Mouse (Mus musculus): ENCODE measurements around the gene Cd52. TPM values are rescaled to one million over a fixed set of nuclear protein-coding genes. Genes with fewer than 3 reads are reported as not detected.
"Not testable (repeated sequence)": the region's sequence is repeated elsewhere in the genome, so short reads cannot be mapped to it uniquely, and the experiment has no call there.

Gene Cd52
- total RNA-seq (2017): 1,277 to 1,906 TPM (median 1,626 TPM) in 3 replicates

DNA sequence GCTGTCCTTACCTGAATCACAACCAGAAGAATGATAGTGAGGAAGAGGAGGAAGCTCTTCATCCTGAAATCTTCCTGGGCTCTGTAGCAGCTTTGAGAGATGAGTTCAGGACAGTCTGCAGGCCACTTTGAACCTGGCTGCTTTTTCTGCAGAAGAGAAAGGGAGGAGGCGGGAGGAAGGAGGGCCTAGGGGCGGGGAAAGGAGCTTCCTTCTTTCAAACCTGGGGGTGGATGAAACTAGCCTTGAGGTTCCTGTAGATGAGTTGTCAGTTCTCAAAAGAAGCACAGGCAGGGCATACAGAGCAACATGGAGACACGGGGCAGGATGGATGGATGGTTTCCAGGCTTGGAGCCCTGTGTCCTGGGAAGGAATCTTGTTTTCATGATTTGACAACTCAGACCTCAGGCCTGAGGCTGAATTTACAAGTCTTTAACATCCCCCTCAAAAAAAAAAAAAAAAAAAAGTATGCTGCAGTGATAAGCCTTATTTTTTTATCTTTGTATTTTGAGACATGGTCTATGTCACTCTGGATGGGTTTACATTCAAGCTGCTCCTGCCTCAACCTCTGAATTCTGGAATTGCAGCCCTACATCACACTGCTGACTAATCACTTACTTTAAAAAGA is at the start of gene Cd52:
Cd52 (minus strand) TSS at position 160 of the 625 bp plus-strand sequence.
- peak; percentile 41 for ATAC-seq (replicated peaks; ENCODE audit: insufficient number of reproducible peaks, low FRiP score, low TSS enrichment, poor library complexity, severe bottlenecking)

DNA sequence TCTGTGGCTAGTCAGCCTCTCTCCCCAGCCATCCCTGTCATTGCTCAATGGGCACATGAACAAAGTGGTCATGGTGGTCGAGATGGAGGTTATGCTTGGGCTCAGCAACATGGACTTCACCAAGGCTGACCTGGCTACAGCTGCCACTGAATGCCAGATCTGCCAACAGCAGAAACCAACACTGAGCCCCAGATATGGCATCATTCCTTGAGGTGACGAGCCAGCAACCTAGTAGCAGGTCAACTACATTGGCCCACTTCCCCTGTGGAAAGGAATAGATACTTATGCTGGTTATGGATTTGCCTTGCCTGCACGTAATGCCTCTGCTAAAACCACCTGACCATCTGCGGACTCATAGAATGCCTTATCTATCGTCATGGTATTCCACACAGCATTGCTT is 49.4 kb upstream of the Cd52 start:
- ATAC-seq (replicated peaks; ENCODE audit: insufficient number of reproducible peaks, low FRiP score, low TSS enrichment, poor library complexity, severe bottlenecking): not testable (repeated sequence)

DNA sequence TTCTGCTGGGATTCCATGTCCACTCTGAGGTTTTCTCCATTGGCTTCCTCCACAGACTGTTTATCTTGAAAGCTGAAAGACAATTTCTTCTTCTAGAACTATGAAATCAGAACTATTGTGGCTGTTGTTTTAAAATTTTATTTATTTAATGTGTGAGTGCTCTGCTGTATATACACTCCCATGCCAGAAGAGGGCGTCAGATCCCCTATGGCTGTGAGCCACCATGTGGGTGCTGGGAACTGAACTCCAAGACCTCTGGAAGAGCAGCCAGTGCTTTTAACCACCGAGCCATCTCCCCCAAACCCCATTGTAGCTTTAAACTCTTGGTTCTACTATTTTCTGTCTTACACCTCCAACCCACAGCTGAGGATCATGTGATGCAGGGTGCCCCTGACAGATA is 44.0 kb upstream of the Cd52 start:
- no peak for ATAC-seq (replicated peaks; ENCODE audit: insufficient number of reproducible peaks, low FRiP score, low TSS enrichment, poor library complexity, severe bottlenecking)

- ATAC-seq (replicated peaks; ENCODE audit: insufficient number of reproducible peaks, low FRiP score, low TSS enrichment, poor library complexity, severe bottlenecking): no peak
These were observed 41.5 kb upstream of the Cd52 start for GRCm38 (mm10) chr4:134136280-134136926.

DNA sequence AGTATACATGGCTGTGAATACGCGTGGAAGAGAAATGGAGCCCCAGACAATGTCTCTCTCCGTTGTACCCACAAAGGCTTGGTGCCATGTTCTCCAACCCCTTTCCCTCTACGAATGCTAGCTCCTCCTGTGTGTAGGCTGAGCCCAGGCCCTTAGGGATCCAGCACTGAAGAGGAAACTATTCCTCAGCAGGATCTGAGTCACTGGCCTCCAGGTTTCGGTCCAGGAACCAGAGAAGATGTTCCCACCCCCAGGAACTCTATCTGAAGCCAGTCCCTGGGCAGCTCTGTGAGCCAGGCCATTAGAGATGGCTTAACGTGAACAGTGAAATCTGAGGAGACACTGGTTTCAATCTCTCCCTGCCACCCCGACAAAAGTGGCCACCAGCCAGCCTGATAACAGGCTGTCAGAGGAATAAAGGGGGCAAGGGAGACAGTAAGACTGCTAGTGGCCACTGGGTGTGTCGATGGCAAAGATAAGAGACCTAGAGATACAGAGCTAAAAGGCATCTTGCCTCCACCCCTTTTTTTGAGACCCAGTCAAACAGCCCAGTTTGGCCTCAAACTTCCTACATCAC is 37.7 kb upstream of the Cd52 start:
- ATAC-seq (replicated peaks; ENCODE audit: insufficient number of reproducible peaks, low FRiP score, low TSS enrichment, poor library complexity, severe bottlenecking): no peak

GRCm38 (mm10) chr4:134132117-134132516 is 37.2 kb upstream of the Cd52 start:
- ATAC-seq (replicated peaks; ENCODE audit: insufficient number of reproducible peaks, low FRiP score, low TSS enrichment, poor library complexity, severe bottlenecking): no peak

DNA sequence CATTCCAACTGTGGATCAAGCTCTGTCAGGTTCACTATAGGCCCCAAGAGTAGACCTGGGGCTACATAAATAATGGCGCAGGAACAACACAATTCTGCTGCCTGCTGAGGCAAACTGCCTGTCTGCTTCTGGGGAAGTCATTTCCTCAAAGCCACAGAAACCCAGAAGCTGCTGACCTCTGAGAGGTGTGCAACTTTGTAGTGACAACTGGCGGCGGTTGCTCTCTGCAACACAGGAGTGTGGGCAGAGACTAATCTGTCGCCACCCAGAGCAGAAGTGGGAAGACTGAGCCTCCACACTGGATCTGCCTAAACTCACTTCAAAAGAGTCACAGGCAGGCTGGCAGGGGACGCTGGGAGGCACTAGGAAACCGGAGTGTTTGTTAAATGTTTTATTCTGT is 34.6 kb upstream of the Cd52 start:
- ATAC-seq (replicated peaks; ENCODE audit: insufficient number of reproducible peaks, low FRiP score, low TSS enrichment, poor library complexity, severe bottlenecking): peak; percentile 55

DNA sequence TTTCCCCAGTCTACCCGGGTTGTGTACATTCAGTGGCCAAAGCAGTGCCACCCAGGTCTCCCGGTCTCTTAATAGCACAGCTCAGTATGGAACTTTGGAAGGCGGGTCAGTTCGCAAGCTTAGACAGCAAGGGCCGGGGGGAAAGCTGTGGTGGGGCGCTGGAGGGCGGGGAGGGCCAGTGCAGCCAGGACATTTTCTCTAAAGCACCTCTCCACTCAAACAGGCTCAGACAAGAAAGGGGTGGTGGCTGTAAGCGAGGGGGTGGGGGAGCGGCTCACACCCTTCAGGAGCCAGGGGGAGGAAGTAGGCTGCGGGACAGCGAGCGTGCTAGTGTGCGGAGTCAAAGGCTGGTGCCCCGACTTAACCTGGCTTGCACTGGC is 34.1 kb upstream of the Cd52 start:
- 0 out of 2 replicates have a peak, but pooled peaks have one; percentile 18 for ATAC-seq (replicated peaks; ENCODE audit: insufficient number of reproducible peaks, low FRiP score, low TSS enrichment, poor library complexity, severe bottlenecking)

DNA sequence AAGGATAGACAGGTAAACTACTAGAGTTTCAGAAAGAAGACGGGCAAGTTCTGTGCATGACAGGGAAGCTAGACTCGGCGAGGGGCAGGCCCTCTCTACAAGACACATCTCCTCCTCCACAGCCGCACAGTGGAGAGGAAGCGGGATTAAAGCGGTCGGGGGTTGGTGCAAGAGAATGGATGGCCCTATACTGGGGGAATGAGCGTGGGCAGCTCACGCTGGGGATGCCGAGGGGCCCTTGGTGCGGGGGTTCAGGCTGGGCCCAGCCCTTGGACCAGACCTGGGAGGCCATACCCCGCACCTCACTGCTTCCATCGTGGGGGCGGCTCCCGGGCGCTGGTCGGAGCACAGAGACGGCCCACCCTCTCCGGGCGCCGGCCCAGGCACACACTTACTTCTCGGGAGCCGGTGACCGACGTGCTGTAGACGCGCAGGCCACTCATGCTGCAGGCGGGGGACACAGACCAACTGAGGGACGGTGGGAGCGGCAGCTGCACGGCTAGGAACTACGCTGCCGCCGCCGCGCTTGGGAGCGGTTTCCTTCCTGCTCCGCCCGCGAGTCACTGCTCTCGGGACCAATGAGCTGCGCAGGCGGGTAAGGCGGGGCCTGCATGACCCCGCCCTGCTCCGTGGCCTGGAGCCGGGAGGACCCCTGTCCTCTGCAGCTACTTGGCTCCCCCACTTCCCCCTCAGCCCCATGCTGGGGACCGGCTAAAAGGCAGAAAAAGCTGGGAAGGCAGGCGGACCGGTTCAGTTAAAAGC is 33.5 kb upstream of the Cd52 start, which contains the start of gene Sh3bgrl3:
Sh3bgrl3 (minus strand) TSS at position 569 of the 762 bp plus-strand sequence.
- peak; percentile 60 for ATAC-seq (replicated peaks; ENCODE audit: insufficient number of reproducible peaks, low FRiP score, low TSS enrichment, poor library complexity, severe bottlenecking)

DNA sequence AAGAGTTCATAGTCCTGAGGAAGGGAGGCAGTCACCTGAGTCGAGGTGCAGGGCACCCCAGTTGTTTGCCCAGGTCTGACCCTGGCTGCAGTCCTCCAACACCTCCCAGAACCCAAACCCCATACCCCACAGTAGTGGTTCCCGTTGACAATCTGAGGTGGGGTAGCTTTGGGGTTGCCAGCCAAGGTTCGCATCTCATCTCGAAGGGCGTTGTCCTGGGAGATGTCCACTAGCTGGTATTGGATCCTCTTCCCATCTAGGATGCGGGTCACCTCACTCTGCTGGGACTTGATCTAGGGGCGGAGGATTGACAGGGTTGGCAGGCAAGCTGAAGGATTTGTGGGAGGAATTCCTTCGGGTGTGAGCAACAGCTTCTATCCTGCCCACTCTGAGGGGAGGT is 32.9 kb upstream of the Cd52 start:
- no peak for ATAC-seq (replicated peaks; ENCODE audit: insufficient number of reproducible peaks, low FRiP score, low TSS enrichment, poor library complexity, severe bottlenecking)

GRCm38 (mm10) chr4:134127121-134127455 is 32.2 kb upstream of the Cd52 start:
- ATAC-seq (replicated peaks; ENCODE audit: insufficient number of reproducible peaks, low FRiP score, low TSS enrichment, poor library complexity, severe bottlenecking): no peak

DNA sequence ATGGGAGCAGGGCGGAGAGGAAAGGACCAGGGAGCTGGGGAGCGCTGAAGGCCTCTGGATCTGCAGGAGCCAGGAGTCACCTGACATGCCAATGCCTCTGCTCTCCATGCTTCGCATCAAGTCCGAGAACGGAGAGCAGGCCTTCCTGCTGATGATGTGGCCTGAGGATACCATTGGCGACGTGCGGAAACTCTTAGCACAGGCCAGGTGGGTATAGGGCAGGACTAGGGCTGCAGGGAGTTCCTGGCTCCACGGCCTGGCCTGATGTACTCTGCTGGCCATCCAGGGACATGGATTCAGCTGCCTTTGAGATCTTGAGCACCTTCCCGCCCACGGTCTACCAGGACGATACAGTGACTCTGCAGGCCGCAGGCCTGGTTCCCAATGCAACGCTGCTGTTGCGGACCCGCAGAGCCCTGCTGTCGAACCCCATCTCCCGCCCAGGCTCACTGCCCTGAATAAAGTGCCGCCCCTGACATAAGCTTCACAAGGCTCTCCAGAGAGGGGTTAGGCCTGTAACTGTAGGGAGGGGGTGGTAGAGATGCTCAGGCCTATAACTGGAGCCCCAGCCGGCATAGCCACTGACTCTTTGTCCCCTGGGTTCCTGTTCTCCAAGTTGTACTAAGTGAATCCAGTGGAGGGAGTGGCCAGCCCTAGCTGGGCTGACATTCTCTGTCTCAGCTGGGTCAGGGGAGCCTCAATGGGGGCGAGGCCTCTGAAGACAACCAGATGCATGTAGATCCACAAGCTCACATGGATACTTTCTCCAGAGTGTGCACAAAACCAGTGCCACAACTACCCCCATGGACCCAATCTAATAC is 31.6 kb upstream of the Cd52 start:
- no peak for ATAC-seq (replicated peaks; ENCODE audit: insufficient number of reproducible peaks, low FRiP score, low TSS enrichment, poor library complexity, severe bottlenecking)

GRCm38 (mm10) chr4:134125383-134126060 is 30.6 kb upstream of the Cd52 start:
- no peak for ATAC-seq (replicated peaks; ENCODE audit: insufficient number of reproducible peaks, low FRiP score, low TSS enrichment, poor library complexity, severe bottlenecking)

DNA sequence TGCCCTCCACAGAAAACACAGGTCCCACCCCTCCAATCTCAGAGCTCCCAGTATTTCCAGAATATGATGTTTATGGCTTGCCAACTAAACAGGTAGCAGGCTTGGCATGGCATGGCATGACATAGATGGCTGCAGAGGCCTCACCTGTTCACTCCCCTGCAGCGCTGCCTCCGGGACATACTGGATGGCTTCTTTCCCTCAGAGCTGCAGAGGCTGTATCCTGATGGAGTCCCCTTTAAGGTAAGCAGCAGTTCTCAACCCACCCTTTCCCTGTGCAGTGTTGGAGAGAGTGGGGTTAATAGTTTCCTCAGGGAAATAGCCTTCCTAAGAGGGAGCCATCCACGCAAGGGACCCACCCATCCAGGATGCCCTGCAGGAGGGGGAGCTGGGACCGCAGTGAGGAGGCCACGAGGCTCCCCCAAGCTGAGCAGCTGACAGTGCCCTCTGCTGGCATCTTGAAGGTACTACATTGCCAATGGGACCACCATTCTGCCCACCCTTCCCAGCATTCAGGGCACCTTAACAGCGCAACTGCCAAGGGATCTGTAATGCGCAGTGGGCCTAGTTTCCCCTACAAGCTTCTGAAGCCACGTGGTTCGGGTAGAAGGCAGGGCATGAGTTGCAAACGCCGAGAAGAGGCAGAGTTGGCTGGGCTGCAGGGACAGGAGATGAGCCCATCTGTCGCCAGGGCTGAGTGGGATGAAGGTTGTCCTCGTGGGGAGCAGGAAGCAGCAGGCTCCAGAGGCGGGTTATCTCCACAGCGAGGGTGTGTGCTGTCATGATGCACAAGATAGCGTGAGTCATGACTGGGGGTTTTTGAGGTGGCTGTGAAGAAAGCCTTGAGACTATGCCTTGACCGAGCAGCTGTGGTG is 29.0 kb upstream of the Cd52 start:
- peak; percentile 34 for ATAC-seq (replicated peaks; ENCODE audit: insufficient number of reproducible peaks, low FRiP score, low TSS enrichment, poor library complexity, severe bottlenecking)

GRCm38 (mm10) chr4:134123147-134123546 is 28.3 kb upstream of the Cd52 start:
- no peak for ATAC-seq (replicated peaks; ENCODE audit: insufficient number of reproducible peaks, low FRiP score, low TSS enrichment, poor library complexity, severe bottlenecking)

DNA sequence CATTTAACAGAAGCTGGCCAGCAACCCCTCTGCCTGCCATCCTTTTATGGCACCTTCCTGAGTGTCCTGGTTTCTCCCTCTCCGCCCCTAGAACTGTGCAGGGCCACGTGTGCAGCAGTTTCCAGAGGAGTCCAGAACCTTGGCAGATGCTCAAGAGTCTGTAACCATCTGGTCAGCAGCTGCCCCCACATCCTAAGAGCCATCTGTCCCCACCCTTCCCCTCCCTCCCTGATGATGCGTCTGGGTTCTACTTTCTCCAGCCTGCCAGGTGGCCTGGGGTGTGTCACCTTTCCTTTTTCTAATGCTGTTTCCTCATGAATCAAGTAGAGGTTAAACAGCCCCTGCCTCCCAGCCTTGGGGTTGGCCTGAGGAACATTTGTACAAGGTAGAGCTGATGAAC is 27.4 kb upstream of the Cd52 start:
- no peak for ATAC-seq (replicated peaks; ENCODE audit: insufficient number of reproducible peaks, low FRiP score, low TSS enrichment, poor library complexity, severe bottlenecking)

GRCm38 (mm10) chr4:134121571-134121970 is 26.7 kb upstream of the Cd52 start:
- no peak for ATAC-seq (replicated peaks; ENCODE audit: insufficient number of reproducible peaks, low FRiP score, low TSS enrichment, poor library complexity, severe bottlenecking)

All from monocyte, adult 5-6 weeks (primary cell).